Mouse (Mus musculus) retina, postnatal 7 days (tissue): ENCODE results near the gene Sik1.

Experiments
- DNase-seq: peaks from one replicate; pipeline ENCODE4 v3.0.0-alpha.2; 2012; ENCODE audit warnings: low read depth, low spot score

Gene Sik1

GRCm38 (mm10) chr17:31856519-31857160 is 1.0 kb upstream of the Sik1 start:
- no peak for DNase-seq

GRCm38 (mm10) chr17:31854770-31855596 is 621 bp downstream of the Sik1 start:
- no peak for DNase-seq

- DNase-seq: no peak
Observed at GRCm38 (mm10) chr17:31853448-31854188, 2.0 kb downstream of the Sik1 start.

- DNase-seq: no peak
Observed at GRCm38 (mm10) chr17:31852782-31853447, 2.7 kb downstream of the Sik1 start.

GRCm38 (mm10) chr17:31851816-31852476 is 3.7 kb downstream of the Sik1 start:
- no peak for DNase-seq

GRCm38 (mm10) chr17:31850457-31850980 is 5.1 kb downstream of the Sik1 start:
- DNase-seq: no peak

GRCm38 (mm10) chr17:31846970-31847369 is 8.6 kb downstream of the Sik1 start:
- no peak for DNase-seq

GRCm38 (mm10) chr17:31846352-31846751 is 9.3 kb downstream of the Sik1 start:
- no peak for DNase-seq

- DNase-seq: no peak
Observed at GRCm38 (mm10) chr17:31843891-31844290, 11.7 kb downstream of the Sik1 start.

GRCm38 (mm10) chr17:31842930-31843822 is 12.4 kb downstream of the Sik1 start:
- DNase-seq: no peak

- no peak for DNase-seq
Observed at GRCm38 (mm10) chr17:31841842-31842611, 13.6 kb downstream of the Sik1 start.

GRCm38 (mm10) chr17:31841453-31841841 is 14.2 kb downstream of the Sik1 start:
- DNase-seq: no peak

- DNase-seq: no peak
Observed at GRCm38 (mm10) chr17:31840423-31841003, 15.1 kb downstream of the Sik1 start.

GRCm38 (mm10) chr17:31836772-31837171 is 18.8 kb downstream of the Sik1 start:
- DNase-seq: no peak

GRCm38 (mm10) chr17:31836264-31836607 is 19.4 kb downstream of the Sik1 start:
- DNase-seq: no peak

- DNase-seq: no peak
Observed at GRCm38 (mm10) chr17:31835528-31836263, 19.9 kb downstream of the Sik1 start.

- DNase-seq: no peak
Observed at GRCm38 (mm10) chr17:31834320-31835065, 21.1 kb downstream of the Sik1 start.

GRCm38 (mm10) chr17:31833752-31834151 is 21.9 kb downstream of the Sik1 start:
- no peak for DNase-seq
